Mouse (Mus musculus): ENCODE measurements around the gene Foxl1.

Foxl1 gene

GRCm38 (mm10) chr8:121162906-121163695, 35.4 kb downstream of the Foxl1 start:
- in situ Hi-C loops (cut with MboI, MseI): no loop called here

DNA sequence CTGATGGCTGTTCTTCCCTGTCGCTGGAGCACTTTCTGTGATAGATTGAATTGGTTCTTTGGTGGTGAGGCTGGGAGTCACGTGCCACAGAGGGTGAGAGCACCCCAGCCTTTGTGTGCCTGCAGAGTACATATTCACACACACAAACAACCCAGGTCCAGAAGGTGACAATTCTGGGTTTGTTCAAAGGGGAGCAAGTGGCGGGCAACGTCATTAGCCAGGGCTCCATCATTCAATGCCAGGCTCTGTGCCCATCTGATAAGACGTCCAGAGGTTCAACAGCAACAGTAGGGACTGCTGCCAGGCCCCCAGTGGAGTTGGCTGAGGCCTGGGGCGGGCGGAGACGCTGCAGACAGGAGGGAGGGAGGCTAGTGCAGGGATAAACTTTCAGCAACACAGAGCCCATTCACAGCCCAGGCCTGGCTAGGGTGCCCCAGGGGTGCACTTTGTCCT, 36.3 kb downstream of the Foxl1 start:
- in situ Hi-C loops (cut with MboI, MseI): no loop called here

- in situ Hi-C loops (cut with MboI, MseI): no loop called here
Measured at GRCm38 (mm10) chr8:121168033-121168432, 40.3 kb downstream of the Foxl1 start.

DNA sequence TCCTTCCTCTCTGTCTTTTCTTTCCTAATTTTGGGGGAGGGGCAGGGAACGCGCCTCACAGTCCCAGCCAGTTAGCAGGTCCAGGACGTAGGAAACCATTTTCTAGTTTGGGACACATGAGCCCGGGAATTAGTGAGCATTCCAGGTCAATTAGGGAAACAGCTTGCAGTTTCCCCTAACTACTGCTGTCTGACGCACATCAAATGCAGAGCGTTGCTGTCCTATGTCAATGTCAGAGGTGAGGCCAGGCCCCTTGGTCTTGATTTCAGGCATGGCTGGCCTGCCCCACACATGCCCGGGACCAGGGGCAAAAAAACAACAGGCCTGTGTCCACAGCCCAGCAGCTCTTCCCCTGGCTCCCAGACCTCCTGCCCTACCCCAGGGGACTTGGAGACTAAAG, 42.4 kb downstream of the Foxl1 start:
- in situ Hi-C loops (cut with MboI, MseI): no loop called here

DNA sequence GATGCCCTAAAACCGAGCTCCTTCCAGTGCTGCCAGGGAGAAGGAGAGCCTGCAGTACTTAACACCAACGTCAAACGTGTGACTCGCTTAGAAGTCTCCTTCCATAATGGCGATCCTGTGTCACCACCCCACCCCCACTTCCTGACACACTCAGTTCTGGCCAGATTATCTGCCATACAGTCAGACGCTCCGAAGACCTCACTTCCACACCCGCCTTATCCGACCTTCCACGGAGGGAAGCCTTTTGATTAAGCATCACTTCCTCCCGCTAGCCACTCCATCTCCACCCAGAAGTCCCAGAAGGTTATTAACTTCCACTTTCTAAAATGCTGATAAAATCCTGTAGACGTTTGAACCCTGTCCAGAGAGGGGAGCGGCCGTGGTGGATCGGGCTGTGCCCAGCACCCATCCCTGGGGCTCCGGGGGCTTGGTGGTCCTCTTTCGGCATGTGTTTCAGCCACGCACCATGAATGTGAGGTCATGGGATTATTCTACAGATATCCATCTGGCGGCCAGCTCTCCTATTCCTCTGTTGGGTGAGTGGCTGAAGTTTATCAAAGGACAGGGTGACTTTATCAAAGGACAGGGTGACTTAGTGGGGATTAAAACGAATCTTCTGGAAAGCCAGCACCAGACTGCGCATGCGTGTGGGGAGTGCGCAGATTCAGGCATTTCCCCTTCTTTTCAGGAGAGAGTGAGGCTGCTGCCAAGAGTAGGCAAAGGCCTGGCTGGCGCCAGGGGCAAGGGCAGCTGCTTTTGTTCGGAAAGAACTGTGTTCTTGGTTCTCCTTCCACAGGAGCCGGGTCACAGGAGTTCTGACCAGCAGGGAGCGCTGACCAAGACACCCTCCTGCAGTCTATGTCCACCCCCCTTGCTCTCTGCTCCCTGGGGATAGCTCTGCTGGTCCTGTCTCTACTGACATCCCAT, 43.1 kb downstream of the Foxl1 start:
- in situ Hi-C loops (cut with MboI, MseI): no loop called here

DNA sequence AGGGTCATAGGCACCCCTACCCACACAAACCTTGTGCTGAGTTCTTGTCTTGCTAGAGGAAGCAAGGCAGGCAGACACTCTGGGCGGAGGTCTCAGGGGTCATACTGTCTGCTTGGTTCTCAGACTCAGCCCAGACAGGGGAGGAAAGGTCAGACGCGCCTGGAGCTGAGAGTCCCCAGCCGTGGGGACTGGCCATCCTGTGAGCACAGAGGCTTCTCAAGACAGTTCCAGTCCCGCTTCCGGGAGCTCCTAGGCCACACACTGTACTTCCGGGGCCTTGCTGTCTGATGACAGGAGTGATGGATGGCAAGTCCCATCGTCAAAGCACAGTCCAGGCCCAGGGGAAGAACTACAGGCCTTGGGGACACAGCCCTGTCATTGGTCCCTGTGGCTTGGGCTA, 44.8 kb downstream of the Foxl1 start:
- in situ Hi-C loops (cut with MboI, MseI): no loop called here

- in situ Hi-C loops (cut with MboI, MseI): no loop called here
Measured at GRCm38 (mm10) chr8:121174178-121174577, 46.4 kb downstream of the Foxl1 start.

- in situ Hi-C loops (cut with MboI, MseI): no loop called here
Measured at GRCm38 (mm10) chr8:121174721-121175539, 47.2 kb downstream of the Foxl1 start.

- in situ Hi-C loops (cut with MboI, MseI): no loop called here
Measured at GRCm38 (mm10) chr8:121175540-121176090, 47.9 kb downstream of the Foxl1 start.

DNA sequence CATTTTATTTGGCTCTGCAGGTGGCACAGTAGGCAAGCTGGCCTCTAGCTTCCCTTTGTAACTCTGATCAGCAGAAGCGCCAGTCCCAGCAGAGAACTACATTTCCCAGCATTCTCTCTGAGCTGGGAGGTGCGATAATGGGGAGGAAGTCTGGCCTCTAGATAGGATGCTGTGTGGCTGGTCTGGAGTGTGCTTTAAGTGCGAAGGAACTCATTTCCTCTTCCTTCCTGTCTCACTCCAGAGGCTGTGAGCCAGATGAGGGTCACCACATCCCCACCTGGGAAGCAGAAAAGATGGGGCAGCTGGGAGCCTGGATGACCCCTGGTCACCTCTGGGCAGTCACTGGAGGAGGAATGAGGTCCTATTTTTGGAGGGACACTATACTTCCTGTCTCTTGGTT, 48.6 kb downstream of the Foxl1 start:
- in situ Hi-C loops (cut with MboI, MseI): no loop called here
